Mouse (Mus musculus) embryonic facial prominence, embryonic 11.5 days (tissue): ENCODE measurements around the gene Shoc2. TPM values are rescaled to one million over a fixed set of nuclear protein-coding genes. Genes with fewer than 3 reads are reported as not detected.
"Not testable (repeated sequence)": the region's sequence is repeated elsewhere in the genome, so short reads cannot be mapped to it uniquely, and the experiment has no call there.

Experiments
- ATAC-seq: fragments of 200-750 bp; cut with Nextera tagmentation; replicated peaks from 2 replicates; pipeline ENCODE4 v1.8.0; 2017; ENCODE audit warnings: low read depth; ENCODE audit not compliant: insufficient number of reproducible peaks, low FRiP score, low TSS enrichment
- DNase-seq: peaks from one replicate; pipeline ENCODE4 v3.0.0-alpha.2; 2015; ENCODE audit warnings: low spot score
- H3K27ac ChIP-seq: fragments of 300-500 bp; sonication (generic); replicated peaks from 2 replicates; pipeline ENCODE4 v1.5.1; 2014; ENCODE audit warnings: mild to moderate bottlenecking, low read depth, low read length, control low read depth
- H3K27me3 ChIP-seq: fragments of 300-500 bp; sonication (generic); 2 replicates; pipeline ENCODE4 v1.6.1; 2014; ENCODE audit warnings: mild to moderate bottlenecking, low read length, moderate library complexity, mixed read lengths; ENCODE audit not compliant: control insufficient read depth, insufficient read depth
- H3K36me3 ChIP-seq: fragments of 300-500 bp; sonication (generic); replicated peaks from 2 replicates; pipeline ENCODE4 v1.6.1; 2014; ENCODE audit warnings: low read depth, mild to moderate bottlenecking, low read length, moderate library complexity, mixed read lengths; ENCODE audit not compliant: control insufficient read depth, insufficient read depth
- H3K4me1 ChIP-seq: fragments of 300-500 bp; sonication (generic); 2 replicates; pipeline ENCODE4 v1.6.1; 2014; ENCODE audit warnings: low read length, mixed read lengths; ENCODE audit not compliant: control insufficient read depth, insufficient read depth
- H3K4me2 ChIP-seq: fragments of 300-500 bp; sonication (generic); 2 replicates; pipeline ENCODE4 v1.6.1; 2014; ENCODE audit warnings: low read depth, mild to moderate bottlenecking, control low read depth, low read length, moderate library complexity
- H3K4me3 ChIP-seq: fragments of 300-500 bp; sonication (generic); 2 replicates; pipeline ENCODE4 v1.5.1; 2014; ENCODE audit warnings: low read depth, low read length, control low read depth
- H3K9ac ChIP-seq: fragments of 300-500 bp; sonication (generic); replicated peaks from 2 replicates; pipeline ENCODE4 v1.6.1; 2014; ENCODE audit warnings: mild to moderate bottlenecking, control low read depth, low read length
- H3K9me3 ChIP-seq: fragments of 300-500 bp; sonication (generic); replicated peaks from 2 replicates; pipeline ENCODE4 v1.6.1; 2016; ENCODE audit warnings: mild to moderate bottlenecking, low read length, inconsistent platforms, mixed read lengths; ENCODE audit not compliant: control insufficient read depth
- WGBS: fragments of 180-500 bp; shearing (Covaris S2); extraction: QIAGEN DNeasy Blood & Tissue Kit; methylation state at CpG from one replicate; pipeline ENCODE4 v1.1.7; 2014; 5-methylcytosine and 5-hydroxymethylcytosine counted together
- polyA plus RNA-seq: library from polyadenylated mRNA; unstranded; fragments of >200 nt; fragmentation: Nextera tagmentation; extraction: Ambion mirVana; gene quantifications from 2 replicates; pipeline ENCODE4 v1.2.1, GENCODE M21; 2014

Gene Shoc2
- polyA plus RNA-seq, 1 experiment from 2014 or later: 79.7 TPM

GRCm38 (mm10) chr19:53902739-53903487 lies 41.2 kb upstream of the Shoc2 start:
- DNase-seq (peak; percentile 97), ATAC-seq (peak; percentile 98)
- whole genome bisulfite sequencing: under 1% methylated on average over 55 of the region's 61 CpGs
- H3K4me2 ChIP-seq: peak overlapping the region; percentile 69
- peak overlapping the region; percentile 85 for H3K9ac ChIP-seq
- no peaks in the 10 kb centered on the region for H3K27me3 ChIP-seq
- H3K27ac ChIP-seq: peak overlapping the region; percentile 63
- H3K4me3 ChIP-seq: peak overlapping the region; percentile 98
- no peaks in the 10 kb centered on the region for H3K36me3 ChIP-seq
- H3K4me1 ChIP-seq: no peaks in the 10 kb centered on the region
- H3K9me3 ChIP-seq: no peaks in the 10 kb centered on the region

GRCm38 (mm10) chr19:53903507-53904321 lies 40.4 kb upstream of the Shoc2 start:
- ATAC-seq: peak; percentile 72
- no peaks in the 10 kb centered on the region for H3K4me1 ChIP-seq
- H3K27me3 ChIP-seq: no peaks in the 10 kb centered on the region
- H3K9me3 ChIP-seq: no peaks in the 10 kb centered on the region
- WGBS: under 1% methylated on average over 48 of the region's 83 CpGs
- H3K4me2 ChIP-seq: peak overlapping the region; percentile 69
- H3K27ac ChIP-seq: peak overlapping the region; percentile 63
- peak; percentile 66 for DNase-seq
- no peaks in the 10 kb centered on the region for H3K36me3 ChIP-seq
- peak overlapping the region; percentile 85 for H3K9ac ChIP-seq
- H3K4me3 ChIP-seq: peak overlapping the region; percentile 98

- Histone ChIP-seq H3K4me1 (no peaks in the 10 kb centered on the region), H3K9me3 (no peaks in the 10 kb centered on the region), H3K4me2 (no peak overlapping the region; the same call in 1 of the 2 replicates), H3K27me3 (no peaks in the 10 kb centered on the region), H3K36me3 (no peaks in the 10 kb centered on the region), H3K4me3 (peak overlapping the region; percentile 98; the same call in 1 of the 2 replicates), H3K27ac (no peak overlapping the region), H3K9ac (no peak overlapping the region)
- DNase-seq: no peak
- no peak for ATAC-seq
- WGBS: 76% methylated on average over 7 of the region's 7 CpGs
These were observed 39.1 kb upstream of the Shoc2 start for GRCm38 (mm10) chr19:53904833-53905480.

- WGBS: 77% methylated on average over 6 of the region's 6 CpGs
- Histone ChIP-seq H3K9me3 (no peaks in the 10 kb centered on the region), H3K4me3 (no peak overlapping the region), H3K27ac (no peak overlapping the region), H3K27me3 (no peaks in the 10 kb centered on the region), H3K4me2 (no peak overlapping the region), H3K36me3 (no peaks in the 10 kb centered on the region; the same call in 1 of the 2 replicates), H3K9ac (no peak overlapping the region), H3K4me1 (no peaks in the 10 kb centered on the region)
- DNase-seq: no peak
- no peak for ATAC-seq
These were observed 37.9 kb upstream of the Shoc2 start for GRCm38 (mm10) chr19:53906033-53906702.

GRCm38 (mm10) chr19:53906703-53907070 lies 37.4 kb upstream of the Shoc2 start:
- not testable (repeated sequence) for H3K36me3 ChIP-seq, H3K9me3 ChIP-seq, H3K4me2 ChIP-seq, H3K9ac ChIP-seq, H3K27me3 ChIP-seq, H3K27ac ChIP-seq, H3K4me1 ChIP-seq, H3K4me3 ChIP-seq, ATAC-seq, DNase-seq

- no peaks in the 10 kb centered on the region for H3K4me1 ChIP-seq
- 92% methylated on average over 4 of the region's 4 CpGs for WGBS
- H3K36me3 ChIP-seq: no peaks in the 10 kb centered on the region; the same call in 1 of the 2 replicates
- H3K27ac ChIP-seq: no peak overlapping the region
- DNase-seq (no peak), ATAC-seq (no peak)
- no peaks in the 10 kb centered on the region for H3K9me3 ChIP-seq
- no peak overlapping the region for H3K4me3 ChIP-seq
- no peak overlapping the region for H3K9ac ChIP-seq
- no peaks in the 10 kb centered on the region for H3K27me3 ChIP-seq
- H3K4me2 ChIP-seq: no peak overlapping the region
These were observed 29.2 kb upstream of the Shoc2 start for GRCm38 (mm10) chr19:53914950-53915349.

- Histone ChIP-seq H3K9ac (no peak overlapping the region), H3K36me3 (no peaks in the 10 kb centered on the region; the same call in 1 of the 2 replicates), H3K27me3 (no peaks in the 10 kb centered on the region), H3K4me3 (no peak overlapping the region), H3K9me3 (no peaks in the 10 kb centered on the region), H3K4me2 (no peak overlapping the region), H3K27ac (no peak overlapping the region), H3K4me1 (no peaks in the 10 kb centered on the region)
- 95% methylated on average over 10 of the region's 10 CpGs for WGBS
- no peak for ATAC-seq
- DNase-seq: no peak
These were observed 24.6 kb upstream of the Shoc2 start for GRCm38 (mm10) chr19:53919541-53919940.
